Mouse (Mus musculus) CH12.LX (cell line): Measurements from ENCODE around the gene Snw1. TPM values are rescaled to one million over a fixed set of nuclear protein-coding genes. Genes with fewer than 3 reads are reported as not detected.
"Not testable (repeated sequence)": the region's sequence is repeated elsewhere in the genome, so short reads cannot be mapped to it uniquely, and the experiment has no call there.

Experiments used
- DNase-seq: peaks from one replicate; pipeline ENCODE4 v3.0.0-alpha.2; 2013; ENCODE audit errors: extremely low read depth
- H3K27ac ChIP-seq: 2 replicates; pipeline ENCODE4 v1.5.1; 2012; ENCODE audit warnings: low read depth, mild to moderate bottlenecking, control low read depth, moderate library complexity; ENCODE audit not compliant: insufficient read depth
- H3K27me3 ChIP-seq: replicated peaks from 2 replicates; pipeline ENCODE3; 2012; ENCODE audit warnings: inconsistent platforms
- H3K36me3 ChIP-seq, 2 experiments: replicated peaks in 1 of 2; 2 replicates each; pipeline versions ENCODE3 to v1.6.1; 2012; ENCODE audit warnings: inconsistent platforms in 1 of 2, low read length in 1 of 2, mild to moderate bottlenecking in 1 of 2, mixed read lengths in 1 of 2, moderate library complexity in 1 of 2; ENCODE audit not compliant: control insufficient read depth in 1 of 2, insufficient read depth in 1 of 2
- H3K4me1 ChIP-seq, 2 experiments: 2 replicates each; pipeline ENCODE4 v1.6.1; 2012; ENCODE audit warnings: inconsistent platforms in 1 of 2, moderate library complexity in 1 of 2; ENCODE audit not compliant: insufficient read depth in 2 of 2, control insufficient read depth in 1 of 2
- H3K4me2 ChIP-seq: 2 replicates; pipeline ENCODE4 v1.6.1; 2012; ENCODE audit warnings: low read depth, mild to moderate bottlenecking, control low read depth; ENCODE audit not compliant: poor library complexity, insufficient read depth, severe bottlenecking
- H3K4me3 ChIP-seq, 3 experiments: fragments of 150-350 bp in 1 of 3; sonication (generic) in 1 of 3; replicated peaks in 1 of 3; 2 replicates each; pipeline versions ENCODE3 to v1.5.1; 2011 to 2012; ENCODE audit warnings: low read depth in 2 of 3, low read length in 2 of 3, mild to moderate bottlenecking in 2 of 3, moderate library complexity in 2 of 3, control low read depth in 1 of 3, improper control_type of control experiment in 1 of 3, inconsistent platforms in 1 of 3, mixed read lengths in 1 of 3; ENCODE audit not compliant: poor library complexity in 1 of 3
- H3K79me2 ChIP-seq: replicated peaks from 2 replicates; pipeline ENCODE4 v1.6.1; 2012; ENCODE audit warnings: mild to moderate bottlenecking, moderate library complexity; ENCODE audit not compliant: control insufficient read depth, poor library complexity, insufficient read depth, severe bottlenecking; ENCODE audit errors: extremely low read depth
- H3K9ac ChIP-seq: 2 replicates; pipeline ENCODE4 v1.6.1; 2012; ENCODE audit warnings: low read depth, mild to moderate bottlenecking, control low read depth, moderate library complexity; ENCODE audit not compliant: insufficient read depth
- H3K9me3 ChIP-seq: replicated peaks from 2 replicates; pipeline ENCODE3; 2012; ENCODE audit warnings: low read length, inconsistent platforms, mixed read lengths
- dilution Hi-C: fragments of 300-500 bp; cut with MboI; formaldehyde crosslinking; loops from 2 replicates; pipeline ENCODE4 v1.14.3; 2020; ENCODE audit warnings: low sequenced_read_pairs; ENCODE audit not compliant: extremely low pct_unique_long_range_greater_than_20kb, extremely low pct_ligation_motif_present
- in situ Hi-C: fragments of 300-500 bp; cut with MboI; formaldehyde crosslinking; loops from 3 replicates; pipeline ENCODE4 v1.14.3; 2019; ENCODE audit warnings: low sequenced_read_pairs, low pct_ligation_motif_present, low pct_unique_long_range_greater_than_20kb, mixed read lengths
- polyA plus RNA-seq: library from polyadenylated mRNA; unstranded; fragments of >175 nt; gene quantifications from 2 replicates; pipeline ENCODE4 v1.2.1, GENCODE M21; 2012; ENCODE audit warnings: low read depth; ENCODE audit not compliant: insufficient read length
- total RNA-seq, 2 experiments: library from RNA; depleted of rRNA; stranded (reverse); fragments of 300-350 nt in 1 of 2; fragments of >200 nt in 1 of 2; gene quantifications; 2 replicates each; pipeline ENCODE4 v1.2.3; 2012 to 2014

Snw1 gene
- total and polyA plus RNA-seq, 3 experiments: 78.0 to 116 (median 96.8) TPM

- H3K9ac ChIP-seq, H3K4me1 ChIP-seq, dilution Hi-C loops, H3K4me3 ChIP-seq, H3K36me3 ChIP-seq, H3K79me2 ChIP-seq, in situ Hi-C loops, H3K4me2 ChIP-seq, H3K9me3 ChIP-seq, H3K27ac ChIP-seq, H3K27me3 ChIP-seq, DNase-seq: not testable (repeated sequence)
Measured at GRCm38 (mm10) chr12:87514016-87514415, 41.9 kb upstream of the Snw1 start, which contains the start of gene Gm8300. Gm8300 (plus strand) TSS chr12:87514316.

- DNase-seq, H3K4me1 ChIP-seq, H3K27ac ChIP-seq, H3K9ac ChIP-seq, H3K36me3 ChIP-seq, in situ Hi-C loops, H3K4me3 ChIP-seq, H3K27me3 ChIP-seq, H3K9me3 ChIP-seq, dilution Hi-C loops, H3K4me2 ChIP-seq, H3K79me2 ChIP-seq: not testable (repeated sequence)
Measured at GRCm38 (mm10) chr12:87494421-87494820, 22.3 kb upstream of the Snw1 start, which contains the start of gene Gm5788. Gm5788 (plus strand) TSS chr12:87494721.

- H3K4me1 ChIP-seq, dilution Hi-C loops, H3K4me2 ChIP-seq, H3K4me3 ChIP-seq, H3K79me2 ChIP-seq, H3K36me3 ChIP-seq, H3K27me3 ChIP-seq, H3K9ac ChIP-seq, DNase-seq, H3K9me3 ChIP-seq, H3K27ac ChIP-seq, in situ Hi-C loops: not testable (repeated sequence)
Measured at GRCm38 (mm10) chr12:87488683-87489082, 16.6 kb upstream of the Snw1 start.

GRCm38 (mm10) chr12:87482482-87482881 is 10.4 kb upstream of the Snw1 start:
- H3K36me3 ChIP-seq, H3K27ac ChIP-seq, DNase-seq, H3K9ac ChIP-seq, H3K9me3 ChIP-seq, H3K79me2 ChIP-seq, H3K4me3 ChIP-seq, dilution Hi-C loops, H3K27me3 ChIP-seq, H3K4me2 ChIP-seq, in situ Hi-C loops, H3K4me1 ChIP-seq: not testable (repeated sequence)
